Mouse (Mus musculus) stomach, embryonic 14.5 days (tissue): ENCODE measurements around the gene Znrf1. TPM values are rescaled to one million over a fixed set of nuclear protein-coding genes. Genes with fewer than 3 reads are reported as not detected.
A peak's percentile ranks its signal among the peaks of the same experiment; 100 is the strongest.
"Not testable (repeated sequence)": the region's sequence is repeated elsewhere in the genome, so short reads cannot be mapped to it uniquely, and the experiment has no call there.

Experiments
- ATAC-seq: fragments of 200-750 bp; cut with Nextera tagmentation; 2 replicates; pipeline ENCODE4 v1.8.0; 2017; ENCODE audit warnings: low read depth, moderate TSS enrichment; ENCODE audit not compliant: insufficient number of reproducible peaks, insufficient read depth, low FRiP score
- H3K27ac ChIP-seq: fragments of 300-500 bp; sonication (generic); 2 replicates; pipeline ENCODE4 v1.5.1; 2014; ENCODE audit warnings: mild to moderate bottlenecking, low read length, moderate library complexity, mixed read lengths
- H3K27me3 ChIP-seq: fragments of 300-500 bp; sonication (generic); 2 replicates; pipeline ENCODE4 v1.6.1; 2014; ENCODE audit warnings: low read length, control low read depth, mixed read lengths; ENCODE audit not compliant: control insufficient read depth, insufficient read depth
- H3K36me3 ChIP-seq: fragments of 300-500 bp; sonication (generic); 2 replicates; pipeline ENCODE4 v1.6.1; 2014; ENCODE audit warnings: mild to moderate bottlenecking, control low read depth, low read length, moderate library complexity, mixed read lengths; ENCODE audit not compliant: control insufficient read depth, insufficient read depth
- H3K4me1 ChIP-seq: fragments of 300-500 bp; sonication (generic); 2 replicates; pipeline ENCODE4 v1.6.1; 2014; ENCODE audit warnings: low read length, control low read depth, mixed read lengths; ENCODE audit not compliant: control insufficient read depth, insufficient read depth
- H3K4me2 ChIP-seq: fragments of 300-500 bp; sonication (generic); replicated peaks from 2 replicates; pipeline ENCODE4 v1.6.1; 2014; ENCODE audit warnings: low read depth, low read length, control low read depth
- H3K4me3 ChIP-seq: fragments of 300-500 bp; sonication (generic); 2 replicates; pipeline ENCODE4 v1.5.1; 2014; ENCODE audit warnings: low read depth, low read length, control low read depth
- H3K9ac ChIP-seq: fragments of 300-500 bp; sonication (generic); replicated peaks from 2 replicates; pipeline ENCODE4 v1.6.1; 2014; ENCODE audit warnings: low read depth, mild to moderate bottlenecking, control low read depth, low read length, moderate library complexity, mixed read lengths
- H3K9me3 ChIP-seq: fragments of 300-500 bp; sonication (generic); 2 replicates; pipeline ENCODE4 v1.6.1; 2016; ENCODE audit warnings: low read depth, low read length, control low read depth; ENCODE audit not compliant: control insufficient read depth
- WGBS: fragments of 180-500 bp; shearing (Covaris S2); extraction: QIAGEN DNeasy Blood & Tissue Kit; methylation state at CpG from one replicate; pipeline ENCODE4 v1.1.7; 2014; 5-methylcytosine and 5-hydroxymethylcytosine counted together
- polyA plus RNA-seq: library from polyadenylated mRNA; unstranded; fragments of >200 nt; fragmentation: Nextera tagmentation; extraction: Ambion mirVana; gene quantifications from 2 replicates; pipeline ENCODE4 v1.2.1, GENCODE M21; 2014

Znrf1 gene
- 36.9 and 37.7 TPM in 2 replicates for polyA plus RNA-seq

- H3K36me3 ChIP-seq, result no peaks in the 10 kb centered on the region
- H3K9me3 ChIP-seq, result no peaks in the 10 kb centered on the region
- peak within 1 kb of the TSS; percentile 85 for H3K4me2 ChIP-seq
- WGBS, result under 1% methylated on average over 76 of the region's 100 CpGs
- peaks cover 30% of the 10 kb centered on the region; the same call in 1 of the 2 replicates for H3K4me1 ChIP-seq
- peak; percentile 91 for ATAC-seq
- peak within 1 kb of the TSS; percentile 95 for H3K27ac ChIP-seq
- no peaks in the 10 kb centered on the region for H3K27me3 ChIP-seq
- peak within 1 kb of the TSS; percentile 89 for H3K9ac ChIP-seq
- peak within 1 kb of the TSS; percentile 95 for H3K4me3 ChIP-seq
Measured at GRCm38 (mm10) chr8:111536031-111536977, at the start of gene Znrf1. Gene Znrf1, plus strand, starts transcription at chr8:111536097.

GRCm38 (mm10) chr8:111490034-111490591, 45.8 kb upstream of the Znrf1 start:
- Histone ChIP-seq H3K4me1 (no peaks in the 10 kb centered on the region), H3K9ac (no peak overlapping the region), H3K27ac (no peak overlapping the region), H3K27me3 (no peaks in the 10 kb centered on the region), H3K36me3 (peaks cover 9% of the 10 kb centered on the region), H3K4me2 (no peak overlapping the region), H3K4me3 (no peak overlapping the region), H3K9me3 (no peaks in the 10 kb centered on the region)
- WGBS, result 90% methylated on average over 10 of the region's 10 CpGs
- ATAC-seq, result no peak

- Histone ChIP-seq H3K4me3 (no peak overlapping the region), H3K36me3 (peaks cover 8% of the 10 kb centered on the region), H3K9ac (no peak overlapping the region), H3K4me2 (no peak overlapping the region), H3K9me3 (no peaks in the 10 kb centered on the region), H3K4me1 (no peaks in the 10 kb centered on the region), H3K27ac (no peak overlapping the region), H3K27me3 (no peaks in the 10 kb centered on the region)
- WGBS, result 67% methylated on average over 7 of the region's 7 CpGs
- ATAC-seq, result no peak
Measured at GRCm38 (mm10) chr8:111491191-111491590, 44.7 kb upstream of the Znrf1 start.

- no peaks in the 10 kb centered on the region for H3K9me3 ChIP-seq
- WGBS, result 82% methylated on average over 9 of the region's 9 CpGs
- H3K4me2 ChIP-seq, result no peak overlapping the region
- no peak overlapping the region for H3K27ac ChIP-seq
- ATAC-seq, result no peak
- peaks cover 10% of the 10 kb centered on the region for H3K36me3 ChIP-seq
- H3K4me1 ChIP-seq, result no peaks in the 10 kb centered on the region
- no peak overlapping the region for H3K4me3 ChIP-seq
- no peak overlapping the region for H3K9ac ChIP-seq
- no peaks in the 10 kb centered on the region for H3K27me3 ChIP-seq
Measured at GRCm38 (mm10) chr8:111492508-111492907, 43.4 kb upstream of the Znrf1 start.

GRCm38 (mm10) chr8:111493176-111493575, 42.7 kb upstream of the Znrf1 start:
- 89% methylated on average over 3 of the region's 3 CpGs for WGBS
- ATAC-seq, result no peak
- H3K4me1 ChIP-seq, result no peaks in the 10 kb centered on the region

GRCm38 (mm10) chr8:111496326-111496725, 39.6 kb upstream of the Znrf1 start:
- 83% methylated on average over 7 of the region's 7 CpGs for WGBS
- ATAC-seq, result no peak
- Histone ChIP-seq H3K27ac (no peak overlapping the region), H3K4me1 (no peaks in the 10 kb centered on the region), H3K36me3 (peaks cover 21% of the 10 kb centered on the region), H3K27me3 (no peaks in the 10 kb centered on the region), H3K9ac (no peak overlapping the region), H3K4me2 (no peak overlapping the region), H3K9me3 (no peaks in the 10 kb centered on the region), H3K4me3 (no peak overlapping the region)

More at GRCm38 (mm10) chr8:111493176-111493575, 42.7 kb upstream of the Znrf1 start:
- Histone ChIP-seq H3K27ac (no peak overlapping the region), H3K9me3 (no peaks in the 10 kb centered on the region), H3K27me3 (no peaks in the 10 kb centered on the region), H3K9ac (no peak overlapping the region), H3K36me3 (peaks cover 9% of the 10 kb centered on the region), H3K4me2 (no peak overlapping the region), H3K4me3 (no peak overlapping the region)

GRCm38 (mm10) chr8:111498249-111498648, 37.6 kb upstream of the Znrf1 start:
- H3K4me1 ChIP-seq, H3K9ac ChIP-seq, ATAC-seq, H3K27ac ChIP-seq, H3K4me3 ChIP-seq, H3K27me3 ChIP-seq, H3K4me2 ChIP-seq, H3K9me3 ChIP-seq: not testable (repeated sequence)
- H3K36me3 ChIP-seq, result peaks cover 21% of the 10 kb centered on the region
- 86% methylated on average over 4 of the region's 6 CpGs for WGBS

- Histone ChIP-seq H3K9me3 (no peaks in the 10 kb centered on the region), H3K4me3 (no peak overlapping the region), H3K4me1 (no peaks in the 10 kb centered on the region), H3K36me3 (peaks cover 11% of the 10 kb centered on the region), H3K27ac (no peak overlapping the region), H3K9ac (no peak overlapping the region), H3K27me3 (no peaks in the 10 kb centered on the region), H3K4me2 (no peak overlapping the region)
- no peak for ATAC-seq
- WGBS, result 64% methylated on average over 11 of the region's 11 CpGs
Measured at GRCm38 (mm10) chr8:111501724-111502464, 34.0 kb upstream of the Znrf1 start.
